Mouse (Mus musculus) ES-E14 (cell line): ENCODE data around the gene 1810013L24Rik.

Source experiments
- CHD2 ChIP-seq: IDR thresholded peaks from 2 replicates; pipeline ENCODE4 v1.6.1; 2014; ENCODE audit warnings: mild to moderate bottlenecking, low read depth, low read length, inconsistent platforms
- HCFC1 ChIP-seq: IDR thresholded peaks from 2 replicates; pipeline ENCODE4 v1.6.1; 2012; ENCODE audit warnings: low read length, inconsistent platforms, borderline replicate concordance; ENCODE audit not compliant: insufficient read depth
- MAFK ChIP-seq: IDR thresholded peaks from 2 replicates; pipeline ENCODE4 v1.6.1; 2014; ENCODE audit warnings: mild to moderate bottlenecking, low read depth, low read length, inconsistent platforms; ENCODE audit not compliant: insufficient read depth
- ZNF384 ChIP-seq: IDR thresholded peaks from 2 replicates; pipeline ENCODE4 v1.6.1; 2012; ENCODE audit warnings: low read depth, low read length, inconsistent platforms

- no peak for TF ChIP-seq CHD2
- TF ChIP-seq ZNF384 = no peak
- TF ChIP-seq HCFC1 = no peak
- no peak for TF ChIP-seq MAFK
Measured at GRCm38 (mm10) chr16:8780187-8780586, 49.7 kb upstream of the 1810013L24Rik start.
